Mouse (Mus musculus) right cerebral cortex, adult 18-20 months (tissue): ENCODE results near the gene Krtcap2.

Source experiments
- DNase-seq: peaks from one replicate; pipeline ENCODE4 v3.0.0; 2022; ENCODE audit warnings: mixed read lengths

The Krtcap2 gene

DNA sequence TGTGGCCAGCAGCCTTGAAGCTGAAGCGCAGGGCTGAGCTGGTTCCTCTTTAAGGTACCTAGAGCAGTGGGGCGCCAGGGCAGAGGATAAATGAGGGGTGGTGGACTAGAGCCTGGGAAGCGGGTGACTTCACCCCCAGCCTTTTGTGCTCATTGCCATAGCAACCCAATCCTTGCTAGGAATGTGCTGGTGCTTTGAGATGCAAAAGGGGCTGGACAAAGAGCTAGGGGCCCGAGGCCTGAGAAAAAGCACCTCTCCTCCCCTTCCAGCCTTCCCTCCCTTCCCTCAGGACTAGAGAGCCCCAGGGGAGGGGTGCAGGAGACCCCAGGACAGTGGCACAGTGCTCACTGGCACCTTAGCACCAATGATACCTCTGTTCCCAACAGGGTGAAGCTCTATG is 19.8 kb upstream of the Krtcap2 start:
- no peak for DNase-seq

DNA sequence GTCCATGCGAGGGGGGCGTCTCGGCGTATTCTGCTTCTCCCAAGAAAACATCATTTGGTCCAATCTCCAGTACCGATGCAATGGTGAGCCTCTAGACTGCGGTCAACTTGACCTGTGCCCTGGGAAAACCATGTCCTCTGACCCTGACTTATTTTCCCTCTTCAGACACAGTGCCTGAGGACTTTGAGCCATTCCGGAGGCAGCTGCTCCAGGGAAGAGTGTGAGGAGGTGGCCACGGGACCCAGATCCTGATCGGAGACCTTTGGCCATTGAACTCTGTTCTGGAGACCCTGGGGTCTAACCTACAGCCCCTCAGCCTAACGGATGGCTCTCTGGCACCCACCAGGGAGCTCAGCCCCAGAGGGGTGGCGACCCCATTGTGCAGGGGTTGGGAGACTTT is 19.4 kb upstream of the Krtcap2 start:
- DNase-seq: no peak

DNA sequence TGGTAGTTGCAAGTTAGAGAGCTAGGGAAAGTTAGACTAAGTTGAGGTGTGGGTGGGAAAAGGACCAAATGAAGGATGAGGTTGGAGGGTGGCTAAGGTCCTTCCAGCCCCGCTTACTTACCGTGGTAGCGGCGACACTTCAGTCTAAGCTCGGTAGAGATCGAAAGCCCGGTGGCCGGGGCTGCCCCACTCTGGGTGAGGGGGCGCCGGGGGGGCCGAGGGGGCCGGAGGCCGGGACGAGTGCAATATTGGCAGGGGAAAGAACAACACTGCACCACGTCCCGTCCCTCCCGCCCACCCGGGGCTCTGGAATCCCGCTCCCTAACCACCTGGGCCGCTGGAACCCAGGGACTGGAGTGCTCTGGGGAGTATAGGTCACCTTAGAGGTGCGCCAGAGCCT is 18.9 kb upstream of the Krtcap2 start, which contains the start of gene Mtx1:
Gene Mtx1, minus strand, starts transcription at position 189 of the 400 bp plus-strand sequence.
- DNase-seq: no peak

- DNase-seq: peak; percentile 95
Measured at GRCm38 (mm10) chr3:89227307-89228179, 18.2 kb upstream of the Krtcap2 start.

- DNase-seq: peak; percentile 85
Measured at GRCm38 (mm10) chr3:89228180-89228549, 17.6 kb upstream of the Krtcap2 start.

DNA sequence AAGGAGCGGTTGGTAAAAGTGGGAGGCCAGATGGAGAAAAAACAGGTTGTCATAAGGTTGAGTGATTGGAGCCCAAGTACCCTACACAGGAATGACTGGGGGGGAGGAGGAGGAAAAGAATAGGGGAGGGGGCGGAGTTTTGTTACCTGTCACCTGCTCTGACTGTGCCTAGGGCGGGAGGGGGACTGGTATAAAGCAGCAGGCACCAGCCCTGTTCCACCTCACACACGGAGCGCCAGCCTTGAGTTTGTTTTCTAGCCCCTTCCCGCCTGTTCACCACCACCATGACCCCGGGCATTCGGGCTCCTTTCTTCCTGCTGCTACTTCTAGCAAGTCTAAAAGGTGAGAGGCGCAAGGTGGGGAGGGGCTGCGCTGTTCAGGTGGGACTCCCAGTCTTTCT is 16.9 kb upstream of the Krtcap2 start, which contains the start of gene Muc1:
Gene Muc1, plus strand, starts transcription at position 222 of the 400 bp plus-strand sequence.
- DNase-seq: no peak

DNA sequence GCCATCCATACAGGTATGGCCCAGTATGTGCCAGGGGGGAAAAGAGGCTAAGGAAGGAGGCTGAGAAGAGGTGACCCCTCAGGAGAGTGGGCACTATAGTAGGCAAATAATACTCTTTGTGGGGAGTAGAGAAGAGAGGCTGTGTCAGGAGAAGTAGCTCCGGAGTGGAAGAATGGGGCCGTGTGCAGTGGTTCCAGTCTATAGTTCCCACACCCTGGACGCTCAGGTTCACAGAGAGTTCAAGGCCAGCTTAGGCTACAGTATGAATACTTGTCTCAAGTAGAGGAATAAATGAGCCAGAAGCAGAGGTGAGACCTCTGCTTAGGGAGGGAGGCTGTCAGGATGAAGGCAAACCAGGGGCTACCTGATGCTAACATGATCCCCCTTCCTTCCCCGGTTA is 16.5 kb upstream of the Krtcap2 start:
- no peak for DNase-seq

DNA sequence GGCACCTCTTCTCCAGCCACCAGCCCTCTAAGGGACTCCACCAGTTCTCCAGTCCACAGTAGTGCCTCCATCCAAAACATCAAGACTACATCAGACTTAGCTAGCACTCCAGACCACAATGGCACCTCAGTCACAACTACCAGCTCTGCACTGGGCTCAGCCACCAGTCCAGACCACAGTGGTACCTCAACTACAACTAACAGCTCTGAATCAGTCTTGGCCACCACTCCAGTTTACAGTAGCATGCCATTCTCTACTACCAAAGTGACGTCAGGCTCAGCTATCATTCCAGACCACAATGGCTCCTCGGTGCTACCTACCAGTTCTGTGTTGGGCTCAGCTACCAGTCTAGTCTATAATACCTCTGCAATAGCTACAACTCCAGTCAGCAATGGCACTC is 15.2 kb upstream of the Krtcap2 start:
- no peak for DNase-seq

DNA sequence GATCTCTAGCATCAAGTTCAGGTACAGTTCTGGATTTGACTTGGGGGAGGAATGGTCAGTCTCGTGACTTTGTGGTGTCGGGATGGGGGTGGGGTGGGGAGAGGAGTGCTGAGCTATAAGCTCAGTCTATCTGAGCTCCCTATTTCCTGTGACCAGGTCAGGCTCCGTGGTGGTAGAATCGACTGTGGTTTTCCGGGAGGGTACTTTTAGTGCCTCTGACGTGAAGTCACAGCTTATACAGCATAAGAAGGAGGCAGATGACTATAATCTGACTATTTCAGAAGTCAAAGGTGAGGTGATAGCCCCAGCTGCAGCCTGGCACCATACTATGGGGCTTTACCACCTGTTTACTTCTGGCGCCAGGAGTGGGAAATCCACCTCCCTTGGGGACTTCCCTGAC is 14.4 kb upstream of the Krtcap2 start:
- DNase-seq: no peak

GRCm38 (mm10) chr3:89231772-89232275 is 13.9 kb upstream of the Krtcap2 start:
- DNase-seq: no peak

DNA sequence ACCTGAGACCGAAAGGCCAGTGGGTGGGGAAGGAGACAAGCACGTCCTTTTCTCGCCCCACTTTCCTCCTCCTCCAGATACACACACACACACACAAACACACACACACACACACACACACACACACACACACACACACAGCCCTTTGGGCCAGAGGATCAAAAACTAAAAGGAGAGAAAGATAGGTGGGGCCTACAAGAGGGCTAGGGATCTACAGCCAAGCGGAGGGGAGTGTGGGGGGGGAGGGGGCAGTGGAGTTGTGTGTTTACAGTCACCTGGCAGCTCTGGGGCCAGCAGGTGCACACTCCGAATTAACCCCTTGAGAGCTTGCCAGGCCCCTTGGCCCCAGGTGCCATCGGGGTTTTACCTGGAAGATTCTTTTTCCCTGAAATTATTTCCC is 13.2 kb upstream of the Krtcap2 start:
- no peak for DNase-seq

- DNase-seq: no peak
Measured at GRCm38 (mm10) chr3:89233562-89234110, 12.1 kb upstream of the Krtcap2 start.

DNA sequence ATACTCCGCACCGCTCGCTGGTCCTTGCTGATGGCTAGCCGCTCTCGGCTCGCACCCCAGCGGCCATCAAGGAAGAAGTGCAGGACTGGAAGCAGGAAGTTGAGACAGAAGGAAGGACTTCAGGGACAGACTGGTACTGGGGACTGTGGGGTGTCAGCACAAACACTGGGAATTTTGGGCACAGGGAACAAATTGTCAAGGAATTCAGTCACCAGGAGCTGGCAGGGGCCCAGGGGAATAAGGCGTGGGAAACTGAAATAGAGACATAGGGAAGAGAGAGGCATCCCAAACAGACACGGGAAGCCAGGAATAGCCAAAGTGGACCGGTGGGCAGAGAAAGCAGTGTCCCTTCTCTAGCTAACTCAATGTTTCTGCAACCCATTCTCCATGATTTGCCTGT is 9.2 kb upstream of the Krtcap2 start:
- DNase-seq: peak; percentile 76

DNA sequence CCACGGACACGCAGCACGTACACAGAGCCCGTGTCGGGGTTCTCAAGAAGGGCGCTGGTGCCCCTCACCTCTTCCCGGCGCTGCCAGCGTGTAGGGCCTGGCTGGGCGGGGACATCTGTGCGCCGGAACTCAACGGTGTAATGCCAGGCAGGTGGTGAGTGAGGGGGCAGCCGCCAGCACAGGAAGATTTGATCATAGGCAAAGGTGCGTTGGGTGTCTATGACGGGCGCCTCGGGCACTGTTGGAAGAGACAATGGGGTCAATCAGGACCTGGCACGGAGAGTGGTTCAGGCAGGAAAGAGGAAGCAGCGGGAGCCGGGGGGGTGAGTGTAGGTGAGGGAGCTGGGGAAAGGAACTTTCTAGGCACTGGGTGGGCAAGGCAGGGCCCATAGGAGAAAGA is 8.1 kb upstream of the Krtcap2 start:
- DNase-seq: no peak

- DNase-seq: no peak
Measured at GRCm38 (mm10) chr3:89238494-89238893, 7.3 kb upstream of the Krtcap2 start.

DNA sequence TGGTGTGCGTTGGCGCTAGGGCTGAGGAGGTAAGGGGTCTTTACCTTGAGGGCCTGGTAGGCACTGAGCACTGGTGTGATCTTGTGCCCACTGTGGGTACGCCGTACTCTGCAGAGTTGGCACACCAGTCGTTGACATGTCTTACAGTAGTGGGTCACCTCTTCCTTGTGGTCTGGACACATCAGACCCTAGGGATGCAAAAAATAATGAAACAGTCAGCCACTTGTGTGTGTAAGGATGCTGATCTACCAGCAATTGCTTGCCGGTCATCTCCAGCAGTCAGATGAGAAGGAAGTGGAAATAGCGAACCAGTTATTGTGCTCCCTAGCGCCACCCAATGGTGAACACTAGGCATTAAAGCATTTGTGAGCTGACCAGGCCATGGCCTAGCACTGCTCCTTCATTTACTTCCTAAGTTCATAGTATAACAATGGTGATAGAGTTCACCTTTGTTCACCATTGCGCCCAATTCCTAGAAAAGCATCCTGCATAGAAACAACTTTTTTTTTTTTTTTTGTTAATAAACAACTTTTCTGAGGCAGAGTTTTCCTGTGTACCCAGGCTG is 3.4 kb upstream of the Krtcap2 start:
- DNase-seq: no peak

- no peak for DNase-seq
Measured at GRCm38 (mm10) chr3:89243609-89244008, 2.2 kb upstream of the Krtcap2 start.

GRCm38 (mm10) chr3:89244158-89244981 is 1.4 kb upstream of the Krtcap2 start:
- DNase-seq: no peak

DNA sequence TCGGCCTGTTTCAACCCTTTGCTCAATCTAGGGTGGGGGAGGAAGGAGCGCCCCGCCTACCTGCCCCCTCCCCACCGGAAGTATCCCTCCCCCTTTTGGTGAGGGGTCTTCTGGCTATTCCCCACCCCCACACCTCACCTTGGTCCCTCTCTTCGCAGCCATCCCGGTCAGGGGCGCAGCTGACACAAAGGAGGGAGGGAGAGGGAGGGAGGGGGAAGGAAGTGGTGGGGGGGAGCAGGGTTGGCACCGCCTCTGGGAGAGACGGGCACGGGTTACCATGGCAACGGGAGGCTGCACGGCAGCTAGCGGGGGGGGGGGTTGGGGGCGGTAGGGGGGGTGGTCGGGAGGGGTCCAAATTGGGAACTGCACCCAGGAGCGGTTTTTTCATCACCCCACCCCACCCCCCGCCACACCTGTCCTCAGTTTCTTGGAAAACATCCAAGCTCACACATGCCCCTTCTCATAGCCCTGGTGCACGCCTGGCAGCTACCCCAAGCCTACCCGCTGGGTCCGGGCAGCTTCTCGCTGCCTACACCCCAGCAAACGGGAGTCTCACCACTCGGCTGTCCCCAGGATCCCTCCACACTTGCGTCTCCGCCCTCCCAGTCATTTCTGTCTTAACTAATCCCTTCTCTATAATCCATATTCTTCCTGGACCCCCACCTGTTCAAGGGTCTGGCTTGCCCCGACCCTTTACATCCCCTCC is 631 bp upstream of the Krtcap2 start:
- DNase-seq: peak; percentile 72

- DNase-seq: peak; percentile 92
Measured at GRCm38 (mm10) chr3:89246261-89247100, 715 bp downstream of the Krtcap2 start, which contains the start of gene Trim46. Gene Trim46 (minus strand): TSS chr3:89246309.

DNA sequence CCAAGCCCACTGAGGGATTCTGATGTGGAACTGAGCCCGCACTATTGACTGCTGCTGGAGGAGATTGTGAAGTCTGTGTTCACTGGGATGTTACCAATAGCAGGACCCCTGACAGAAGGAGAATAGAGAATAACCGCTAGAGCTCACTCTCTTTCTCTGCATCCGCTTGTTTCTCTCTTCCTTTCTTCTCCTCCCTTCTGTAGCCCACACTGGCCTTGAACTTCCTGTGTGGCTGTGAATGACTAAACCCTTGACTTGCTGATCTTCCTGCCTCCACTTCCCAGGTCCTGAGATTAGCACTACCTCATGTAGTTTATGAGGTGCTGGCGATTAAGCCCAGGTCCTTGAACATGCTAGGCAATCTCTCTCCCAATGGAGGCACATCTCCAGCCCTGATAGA is 1.7 kb downstream of the Krtcap2 start:
- no peak for DNase-seq
